Mouse (Mus musculus): Measurements from ENCODE around the gene Filip1. TPM values are rescaled to one million over a fixed set of nuclear protein-coding genes. Genes with fewer than 3 reads are reported as not detected.

Filip1 gene
- total and polyA plus RNA-seq, 2 experiments from 2014 or later = 2.5 to 2.6 TPM

DNA sequence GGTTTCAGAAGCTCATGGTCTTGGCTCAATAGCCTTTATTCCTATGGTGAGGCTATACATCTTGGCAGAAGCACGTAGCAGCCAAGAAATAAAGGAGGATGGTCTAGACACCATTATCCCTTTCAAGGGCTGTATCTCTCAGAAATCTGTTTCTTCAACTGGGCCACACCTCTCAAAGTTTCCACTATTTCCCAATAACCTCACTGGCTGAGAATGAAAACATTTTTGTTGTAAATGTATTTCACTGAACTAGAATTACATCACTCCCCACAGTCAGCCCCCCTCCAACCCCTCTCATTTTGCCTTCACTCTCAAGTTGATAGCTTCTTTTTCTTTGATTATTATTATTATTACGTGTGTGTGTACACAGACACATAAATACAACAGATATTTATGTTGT, 129.5 kb downstream of the Filip1 start:
- ATAC-seq (no peak), DNase-seq (ENCODE audit: low spot score) (no peak)
- Histone ChIP-seq H3K36me3 (ENCODE audit: insufficient read depth, low read length) (no peaks in the 10 kb centered on the region), H3K4me1 (ENCODE audit: insufficient read depth, low read length) (no peaks in the 10 kb centered on the region), H3K9ac (replicated peaks; ENCODE audit: low read length) (no peak overlapping the region), H3K4me2 (ENCODE audit: low read depth, low read length) (no peak overlapping the region), H3K4me3 (ENCODE audit: low read length) (no peak overlapping the region), H3K27me3 (ENCODE audit: insufficient read depth, low read length) (no peaks in the 10 kb centered on the region), H3K27ac (no peak overlapping the region), H3K9me3 (ENCODE audit: low read length) (no peaks in the 10 kb centered on the region)
- 72% methylated on average over 2 of the region's 2 CpGs for WGBS
- no peak for TF ChIP-seq CTCF (IDR thresholded peaks at IDR 0.05; ENCODE audit: low read depth)

DNA sequence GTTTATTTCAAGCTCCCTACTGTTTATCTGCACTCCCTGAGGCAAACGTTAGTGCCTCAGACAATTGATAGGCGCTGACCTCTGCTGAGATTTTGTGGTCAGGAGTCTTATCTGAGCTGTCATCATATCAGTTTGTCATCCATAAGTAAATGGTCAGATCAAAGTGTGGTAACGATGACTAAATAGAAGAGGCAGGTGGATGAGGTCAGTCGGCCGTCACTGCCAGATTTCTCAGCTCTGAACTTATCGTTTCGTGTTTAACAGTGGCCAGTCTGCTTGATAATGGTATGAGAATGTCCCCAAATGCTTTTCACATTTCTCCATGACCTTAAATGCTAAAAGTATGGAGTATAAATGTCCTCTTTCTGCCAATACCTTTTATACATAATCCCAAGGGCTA, 132.6 kb downstream of the Filip1 start:
- no peak for TF ChIP-seq CTCF (IDR thresholded peaks at IDR 0.05; ENCODE audit: low read depth)
- 0 out of 2 replicates have a peak, but pooled peaks cover 4% of the 10 kb centered on the region for H3K4me1 ChIP-seq (ENCODE audit: insufficient read depth, low read length)
- ATAC-seq (no peak), DNase-seq (ENCODE audit: low spot score) (no peak)
- H3K9ac ChIP-seq (replicated peaks; ENCODE audit: low read length) = no peak overlapping the region
- H3K4me3 ChIP-seq (ENCODE audit: low read length) = no peak overlapping the region
- no peaks in the 10 kb centered on the region for H3K36me3 ChIP-seq (ENCODE audit: insufficient read depth, low read length)
- H3K9me3 ChIP-seq (ENCODE audit: low read length) = no peaks in the 10 kb centered on the region
- H3K27me3 ChIP-seq (ENCODE audit: insufficient read depth, low read length) = no peaks in the 10 kb centered on the region
- H3K27ac ChIP-seq = no peak overlapping the region
- 86% methylated on average over 7 of the region's 7 CpGs for WGBS
- H3K4me2 ChIP-seq (ENCODE audit: low read depth, low read length) = no peak overlapping the region

DNA sequence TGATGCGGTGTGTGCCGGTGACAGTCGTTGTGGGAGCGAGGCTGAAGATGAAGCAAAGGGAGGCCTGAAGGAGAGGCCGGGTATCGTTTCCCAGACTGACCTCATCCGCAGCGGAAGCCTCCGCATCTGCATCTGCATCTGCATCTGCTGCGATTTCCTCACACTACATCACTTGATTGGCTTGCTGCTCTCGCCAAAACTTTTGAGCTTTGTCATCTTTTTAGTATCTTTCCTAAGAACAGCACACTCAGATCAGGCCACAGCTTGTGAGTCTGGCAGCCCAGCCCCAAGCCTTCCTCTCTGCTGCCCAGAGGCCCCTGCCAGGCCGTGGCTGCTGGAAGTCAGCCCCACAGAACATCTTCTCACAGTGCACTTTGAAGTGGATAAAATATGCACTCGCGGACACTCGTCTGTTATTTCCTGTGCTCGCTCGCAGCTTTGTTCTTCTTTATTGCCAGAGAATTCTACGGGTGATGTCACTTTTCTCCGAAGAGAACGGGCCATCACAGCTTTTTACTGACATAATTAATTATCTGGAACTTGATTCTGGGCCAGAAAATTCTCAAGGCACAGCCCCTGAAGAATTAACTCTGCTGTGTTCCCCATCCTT, 137.0 kb downstream of the Filip1 start:
- Histone ChIP-seq H3K36me3 (ENCODE audit: insufficient read depth, low read length) (no peaks in the 10 kb centered on the region), H3K27ac (peak overlapping the region; percentile 8; the same call in 1 of the 2 replicates), H3K27me3 (ENCODE audit: insufficient read depth, low read length) (no peaks in the 10 kb centered on the region), H3K4me2 (ENCODE audit: low read depth, low read length) (peak overlapping the region; percentile 45), H3K4me1 (ENCODE audit: insufficient read depth, low read length) (0 out of 2 replicates have a peak, but pooled peaks cover 4% of the 10 kb centered on the region), H3K9ac (replicated peaks; ENCODE audit: low read length) (no peak overlapping the region), H3K9me3 (ENCODE audit: low read length) (no peaks in the 10 kb centered on the region), H3K4me3 (ENCODE audit: low read length) (peak overlapping the region; percentile 21)
- DNase-seq (ENCODE audit: low spot score) (peak; percentile 70), ATAC-seq (peak; percentile 80)
- TF ChIP-seq CTCF (IDR thresholded peaks at IDR 0.05; ENCODE audit: low read depth) = no peak
- 19% methylated on average over 20 of the region's 20 CpGs for whole genome bisulfite sequencing

DNA sequence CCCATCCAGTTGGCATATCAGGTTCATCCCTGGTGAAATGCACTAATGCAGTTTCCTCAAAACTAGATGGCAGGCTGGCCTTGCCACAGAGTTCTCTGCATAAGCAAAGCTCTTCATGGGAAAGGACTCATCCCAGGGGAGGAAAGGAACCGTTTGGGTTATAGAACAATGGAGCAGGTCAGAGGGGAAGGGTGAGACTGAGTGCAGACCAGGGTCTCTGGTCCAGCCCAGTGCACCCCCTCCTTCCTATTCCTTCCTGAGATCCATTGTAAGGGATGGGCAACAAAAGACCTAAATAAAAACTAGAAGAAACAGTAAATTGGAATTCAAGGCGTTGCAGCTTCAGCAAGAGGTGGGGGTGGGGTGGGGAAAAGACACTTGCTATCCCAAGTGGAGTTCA, 140.1 kb downstream of the Filip1 start:
- WGBS = 18% methylated on average over 2 of the region's 2 CpGs
- Histone ChIP-seq H3K4me2 (ENCODE audit: low read depth, low read length) (no peak overlapping the region), H3K27me3 (ENCODE audit: insufficient read depth, low read length) (no peaks in the 10 kb centered on the region), H3K27ac (no peak overlapping the region), H3K36me3 (ENCODE audit: insufficient read depth, low read length) (no peaks in the 10 kb centered on the region), H3K4me3 (ENCODE audit: low read length) (no peak overlapping the region), H3K9ac (replicated peaks; ENCODE audit: low read length) (no peak overlapping the region), H3K9me3 (ENCODE audit: low read length) (no peaks in the 10 kb centered on the region), H3K4me1 (ENCODE audit: insufficient read depth, low read length) (0 out of 2 replicates have a peak, but pooled peaks cover 4% of the 10 kb centered on the region)
- ATAC-seq = no peak
- no peak for DNase-seq (ENCODE audit: low spot score)
- TF ChIP-seq CTCF (IDR thresholded peaks at IDR 0.05; ENCODE audit: low read depth) = no peak

DNA sequence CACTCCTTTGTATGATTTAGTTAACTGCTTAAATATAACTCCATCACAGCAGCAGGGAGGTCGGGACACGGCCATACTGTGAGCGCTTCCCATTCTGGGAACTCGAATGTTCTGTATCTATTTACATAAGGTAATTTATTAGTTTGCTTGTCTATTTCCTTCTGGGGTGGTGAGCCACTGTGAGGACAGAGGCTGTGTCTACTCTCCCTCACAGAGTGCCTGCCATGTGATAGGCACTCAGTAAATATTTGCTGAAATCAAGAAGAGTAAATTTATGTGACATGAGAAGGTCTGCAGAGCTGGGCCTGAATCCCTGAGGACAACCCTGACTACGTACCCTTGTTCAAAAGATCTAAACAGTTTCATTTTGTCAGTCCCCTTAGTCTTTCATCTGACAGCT, 143.1 kb downstream of the Filip1 start:
- H3K9ac ChIP-seq (replicated peaks; ENCODE audit: low read length) = no peak overlapping the region
- no peak overlapping the region for H3K27ac ChIP-seq
- H3K36me3 ChIP-seq (ENCODE audit: insufficient read depth, low read length) = no peaks in the 10 kb centered on the region
- no peaks in the 10 kb centered on the region for H3K9me3 ChIP-seq (ENCODE audit: low read length)
- H3K4me3 ChIP-seq (ENCODE audit: low read length) = no peak overlapping the region
- WGBS = 68% methylated on average over 5 of the region's 5 CpGs
- H3K27me3 ChIP-seq (ENCODE audit: insufficient read depth, low read length) = no peaks in the 10 kb centered on the region
- H3K4me1 ChIP-seq (ENCODE audit: insufficient read depth, low read length) = no peaks in the 10 kb centered on the region
- H3K4me2 ChIP-seq (ENCODE audit: low read depth, low read length) = no peak overlapping the region
- DNase-seq (ENCODE audit: low spot score) (no peak), ATAC-seq (no peak)
- no peak for TF ChIP-seq CTCF (IDR thresholded peaks at IDR 0.05; ENCODE audit: low read depth)

DNA sequence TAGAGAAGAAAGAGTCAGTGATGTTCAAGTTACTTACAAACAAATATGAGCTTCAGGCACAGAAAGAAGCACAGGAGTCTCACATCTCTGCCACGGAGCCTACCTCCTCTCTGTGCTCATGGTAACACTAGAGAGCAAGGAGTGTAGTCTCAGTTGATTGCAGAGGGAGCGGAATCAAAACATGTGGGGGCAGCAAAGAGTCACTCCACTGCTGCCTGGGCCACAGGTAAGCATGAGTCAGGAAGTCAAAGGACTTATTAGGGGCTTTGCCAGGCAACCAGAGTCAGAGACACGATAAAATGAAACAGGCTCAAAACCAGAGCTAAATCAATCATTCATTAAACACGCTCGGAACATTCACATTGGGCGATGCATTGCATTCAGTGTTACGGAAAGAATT, 146.7 kb downstream of the Filip1 start:
- Histone ChIP-seq H3K4me2 (ENCODE audit: low read depth, low read length) (no peak overlapping the region), H3K36me3 (ENCODE audit: insufficient read depth, low read length) (no peaks in the 10 kb centered on the region), H3K9ac (replicated peaks; ENCODE audit: low read length) (no peak overlapping the region), H3K4me1 (ENCODE audit: insufficient read depth, low read length) (no peaks in the 10 kb centered on the region), H3K27me3 (ENCODE audit: insufficient read depth, low read length) (no peaks in the 10 kb centered on the region), H3K4me3 (ENCODE audit: low read length) (no peak overlapping the region), H3K27ac (no peak overlapping the region), H3K9me3 (ENCODE audit: low read length) (no peaks in the 10 kb centered on the region)
- no peak for ATAC-seq
- WGBS = 67% methylated on average over 7 of the region's 7 CpGs
- peak; percentile 25 for TF ChIP-seq CTCF (IDR thresholded peaks at IDR 0.05; ENCODE audit: low read depth)
- DNase-seq (ENCODE audit: low spot score) = no peak

DNA sequence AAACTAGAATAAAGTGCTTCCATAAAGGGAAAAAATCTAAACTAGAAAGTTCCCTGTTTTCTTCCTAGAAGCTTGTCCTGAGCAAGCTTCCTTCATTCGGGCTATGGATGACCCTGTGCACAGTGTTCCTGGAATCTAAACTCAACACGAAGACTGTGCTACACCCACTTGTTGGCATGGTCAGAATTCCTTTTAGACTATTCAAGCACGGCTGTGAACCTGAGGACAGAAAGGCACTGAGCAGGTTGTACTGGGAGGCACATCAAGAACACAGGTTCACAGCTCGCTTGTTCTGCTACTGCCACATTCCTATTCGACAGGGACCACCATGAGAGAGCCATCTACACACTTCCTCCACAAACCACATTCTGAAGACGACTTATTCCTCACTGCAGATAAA, 150.1 kb downstream of the Filip1 start:
- Histone ChIP-seq H3K36me3 (ENCODE audit: insufficient read depth, low read length) (no peaks in the 10 kb centered on the region), H3K27ac (no peak overlapping the region), H3K9me3 (ENCODE audit: low read length) (no peaks in the 10 kb centered on the region), H3K4me3 (ENCODE audit: low read length) (no peak overlapping the region), H3K4me1 (ENCODE audit: insufficient read depth, low read length) (no peaks in the 10 kb centered on the region), H3K9ac (replicated peaks; ENCODE audit: low read length) (no peak overlapping the region), H3K27me3 (ENCODE audit: insufficient read depth, low read length) (no peaks in the 10 kb centered on the region), H3K4me2 (ENCODE audit: low read depth, low read length) (no peak overlapping the region)
- TF ChIP-seq CTCF (IDR thresholded peaks at IDR 0.05; ENCODE audit: low read depth) = no peak
- no peak for ATAC-seq
- WGBS = 79% methylated on average over 6 of the region's 6 CpGs
- DNase-seq (ENCODE audit: low spot score) = no peak
